Mouse (Mus musculus) urinary bladder, postnatal 4 days (tissue): ENCODE measurements around the gene Ccdc134.

Experiments used
- DNase-seq, 2 experiments: peaks; one replicate each; pipeline ENCODE4 v3.0.0; 2021 to 2022; ENCODE audit warnings: low spot score in 2 of 2

The Ccdc134 gene

GRCm38 (mm10) chr15:82170437-82171377, 43.0 kb downstream of the Ccdc134 start:
- no peak for DNase-seq

GRCm38 (mm10) chr15:82172648-82173047, 44.9 kb downstream of the Ccdc134 start:
- DNase-seq: no peak

GRCm38 (mm10) chr15:82175091-82175490, 47.4 kb downstream of the Ccdc134 start:
- no peak for DNase-seq

- DNase-seq: no peak
Observed at GRCm38 (mm10) chr15:82177743-82178290, 50.1 kb downstream of the Ccdc134 start.

GRCm38 (mm10) chr15:82181131-82181530, 53.4 kb downstream of the Ccdc134 start:
- DNase-seq: no peak

DNA sequence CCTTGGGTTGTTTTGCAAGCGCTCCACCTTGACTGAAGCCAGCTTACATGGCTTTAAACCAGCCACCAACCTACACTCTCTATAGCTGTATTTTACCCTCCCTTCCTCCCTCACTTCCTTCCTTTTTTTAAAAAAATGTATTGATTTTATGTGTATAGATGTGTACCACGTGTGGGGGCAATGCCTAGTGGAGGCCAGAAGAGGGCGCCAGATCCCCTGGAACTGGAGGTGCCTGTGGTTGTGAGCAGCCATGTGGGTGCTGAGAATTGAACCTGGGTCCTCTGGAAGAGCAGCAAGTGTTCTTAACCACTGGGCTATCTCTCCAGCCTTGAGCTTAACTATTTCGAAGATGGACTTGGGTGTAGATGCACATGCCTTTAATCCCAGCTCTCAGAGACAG, 54.6 kb downstream of the Ccdc134 start:
- no peak for DNase-seq

DNA sequence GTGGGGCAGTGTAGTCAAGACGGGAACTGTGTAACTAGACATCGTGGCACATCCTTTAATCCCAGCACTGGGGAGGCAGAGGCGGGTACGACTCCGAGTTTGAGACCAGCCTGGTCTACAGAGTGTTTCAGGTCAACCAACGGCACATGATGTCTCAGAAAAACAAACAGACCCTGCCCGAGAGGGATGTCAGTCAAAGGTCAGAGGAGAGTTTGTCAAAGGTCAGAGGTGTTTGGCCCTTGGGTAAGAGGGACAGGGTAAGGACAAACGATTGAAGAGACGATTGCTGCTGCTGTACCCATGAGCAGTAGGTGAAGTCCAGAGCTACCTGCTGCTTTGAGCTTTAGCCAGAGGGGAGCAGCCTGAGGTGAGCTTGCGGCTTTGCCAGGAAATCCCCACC, 55.9 kb downstream of the Ccdc134 start:
- DNase-seq: no peak

DNA sequence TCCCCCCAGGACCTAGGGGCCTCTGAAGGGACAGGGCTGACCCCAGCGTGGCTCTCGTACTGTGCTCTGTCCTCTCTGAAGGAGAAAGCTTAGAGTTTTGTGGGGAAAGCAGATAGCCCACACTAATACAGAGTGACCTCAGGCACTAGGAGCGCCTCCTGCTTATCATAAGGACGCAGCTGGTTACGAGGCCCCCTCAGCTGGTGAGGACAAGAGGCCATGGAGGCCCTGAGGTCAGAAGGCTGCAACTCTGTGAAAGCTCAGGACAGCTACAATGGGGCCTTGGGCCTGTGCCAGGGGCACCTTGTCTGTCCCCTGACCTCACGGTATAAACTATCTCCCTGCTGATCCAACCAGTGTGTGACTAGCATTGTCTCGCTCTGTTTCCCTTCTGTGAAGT, 56.5 kb downstream of the Ccdc134 start:
- DNase-seq: no peak

GRCm38 (mm10) chr15:82184656-82185055, 56.9 kb downstream of the Ccdc134 start:
- no peak for DNase-seq

DNA sequence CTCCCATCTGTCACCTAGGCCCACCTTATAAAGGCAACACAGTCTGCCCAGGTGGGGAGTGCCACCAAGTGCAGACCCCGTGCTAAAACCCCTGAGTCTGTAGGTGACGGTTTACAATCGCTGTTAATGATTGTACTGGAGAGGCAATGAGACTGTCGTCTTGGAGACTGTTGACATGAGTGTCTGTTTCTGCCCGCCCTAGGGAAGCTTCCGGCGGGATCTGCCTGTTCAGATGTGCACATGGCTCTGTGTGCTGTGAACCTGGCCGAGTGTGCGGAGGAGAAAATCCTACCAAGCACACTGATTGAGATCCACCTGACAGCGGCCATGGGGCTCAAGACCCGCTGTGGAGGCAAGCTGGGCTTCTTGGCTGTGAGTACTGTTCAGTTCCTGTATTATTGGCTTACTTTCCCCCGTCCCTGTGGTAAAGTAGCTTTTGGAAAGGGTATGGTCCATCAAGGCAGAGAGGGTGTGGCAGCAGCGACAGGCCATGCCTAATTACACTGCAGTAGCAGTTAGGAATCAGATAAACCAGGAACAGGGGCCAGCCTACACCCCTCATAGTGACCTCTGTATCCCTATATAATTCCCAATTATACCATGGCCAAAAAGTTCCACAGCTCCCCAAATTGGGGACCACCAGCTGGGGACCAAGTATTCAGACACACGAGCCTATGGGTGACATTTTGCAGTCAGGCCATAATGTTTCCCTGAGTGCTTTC, 57.5 kb downstream of the Ccdc134 start:
- DNase-seq: no peak

DNA sequence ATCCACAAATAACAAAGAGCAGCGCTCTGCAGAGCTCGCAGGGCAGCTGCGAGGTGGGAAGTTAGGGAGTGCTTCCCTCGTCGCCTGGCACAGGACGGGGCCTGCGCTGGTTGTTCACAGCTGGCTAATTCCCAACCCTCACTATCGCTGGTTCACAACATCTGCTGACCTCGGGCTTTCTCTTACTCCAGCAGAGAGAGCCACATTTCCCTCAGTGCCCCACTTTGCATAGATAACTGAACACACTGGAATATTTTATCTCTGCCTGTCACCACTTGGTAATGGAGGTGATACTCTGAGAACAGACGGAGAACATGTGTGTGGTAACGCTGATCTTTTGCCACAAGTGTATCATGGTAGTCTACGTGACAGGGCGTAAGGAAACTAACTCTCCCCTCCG, 58.4 kb downstream of the Ccdc134 start:
- no peak for DNase-seq

DNA sequence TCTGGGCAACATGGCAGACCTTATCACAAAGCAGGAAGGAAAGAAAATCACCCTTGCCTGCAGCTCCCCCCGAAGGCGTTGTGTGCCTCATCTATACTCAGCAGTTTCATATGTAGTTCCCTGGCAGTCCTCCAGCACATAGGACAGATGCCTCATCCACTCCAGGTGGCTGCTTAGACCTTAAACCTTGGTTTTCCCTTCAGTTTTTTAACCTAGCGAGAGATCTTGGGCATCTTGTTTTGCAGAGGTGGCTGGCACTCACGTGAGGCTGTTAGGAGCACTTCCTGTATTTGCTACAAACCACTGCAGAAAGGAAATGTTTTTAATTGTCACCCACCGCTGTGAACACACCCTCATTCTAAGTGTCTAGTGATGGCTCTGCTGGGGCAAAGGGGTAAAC, 59.2 kb downstream of the Ccdc134 start:
- DNase-seq: no peak

GRCm38 (mm10) chr15:82187401-82187800, 59.7 kb downstream of the Ccdc134 start:
- no peak for DNase-seq

DNA sequence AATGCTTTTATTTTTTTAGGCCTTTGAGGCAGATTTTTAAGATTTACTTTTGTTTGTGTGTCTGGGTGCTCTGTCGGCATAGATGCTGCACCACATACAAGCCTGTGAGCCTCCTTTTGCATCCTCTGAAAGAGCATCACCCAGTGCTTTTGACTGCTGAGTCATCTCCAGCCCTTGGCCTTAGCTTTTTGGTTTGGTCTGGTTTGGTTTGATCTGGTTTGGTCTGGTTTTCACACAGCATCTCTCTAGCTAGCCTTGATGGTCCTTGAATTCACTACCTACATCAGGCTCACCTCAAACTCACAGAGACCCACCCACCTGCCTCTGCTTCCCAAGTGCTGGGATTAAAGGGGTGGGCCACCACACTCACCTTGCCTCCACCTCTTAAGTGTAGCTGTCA, 60.2 kb downstream of the Ccdc134 start:
- no peak for DNase-seq

DNA sequence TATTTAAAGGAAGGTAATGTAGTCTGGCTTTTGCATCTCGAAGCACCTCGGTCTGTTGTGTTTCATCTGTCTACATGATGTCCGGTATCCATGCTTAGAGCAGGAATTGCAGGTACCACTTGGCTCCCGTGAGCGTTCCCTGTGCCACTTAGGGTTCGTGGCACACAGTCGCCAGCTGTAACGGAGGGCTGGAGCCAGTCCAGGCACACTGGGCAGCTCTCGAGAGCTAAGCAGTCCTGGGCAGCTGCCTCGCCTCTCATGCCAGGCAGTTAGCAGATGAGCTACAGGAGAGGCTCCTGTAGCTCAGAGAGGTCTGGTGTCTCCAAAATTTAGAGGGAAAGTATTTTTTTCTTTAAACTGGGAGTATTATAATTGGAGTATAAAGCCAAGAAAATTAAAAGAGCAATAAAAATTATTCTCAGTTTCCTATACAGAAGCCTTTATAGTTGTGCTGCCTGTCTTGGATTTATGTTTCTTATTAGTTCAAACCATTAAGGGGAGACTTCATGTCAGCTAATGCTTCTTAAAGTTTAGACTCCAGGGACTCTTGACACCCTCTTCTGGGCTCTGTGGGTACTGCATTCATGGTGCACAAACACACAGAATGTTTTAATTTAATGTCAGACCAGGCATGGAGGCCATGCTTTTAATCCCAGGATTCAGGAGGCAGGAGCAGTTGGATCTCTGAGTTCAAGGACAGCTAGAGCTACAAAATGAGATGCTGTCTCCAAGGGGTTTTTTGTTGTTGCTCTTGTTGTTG, 60.9 kb downstream of the Ccdc134 start:
- DNase-seq: no peak
